Mouse (Mus musculus) thymus, postnatal 14 days (tissue): ENCODE data around the gene Piwil4.

Source experiments
- DNase-seq: peaks from one replicate; pipeline ENCODE4 v3.0.0; 2021

Gene Piwil4

DNA sequence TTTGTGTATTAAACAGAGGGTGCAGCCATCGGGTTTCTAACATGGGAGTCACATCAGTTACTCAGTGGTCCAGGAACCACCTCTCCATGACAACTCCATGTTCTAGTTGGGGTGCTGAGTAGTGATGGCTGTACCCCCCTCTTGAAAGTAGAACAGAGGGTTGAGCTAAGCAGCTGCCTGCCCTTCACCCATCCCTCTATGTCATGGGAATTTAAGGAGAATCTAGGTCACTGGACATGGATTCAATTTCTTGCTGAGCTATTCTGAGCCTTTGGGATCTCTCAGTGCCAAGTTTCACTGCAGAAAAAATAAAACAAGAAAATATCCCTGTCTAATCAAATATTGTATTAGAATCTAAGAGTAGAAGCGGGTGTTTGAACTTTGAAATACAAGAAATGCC, 76.9 kb downstream of the Piwil4 start:
- DNase-seq: no peak

DNA sequence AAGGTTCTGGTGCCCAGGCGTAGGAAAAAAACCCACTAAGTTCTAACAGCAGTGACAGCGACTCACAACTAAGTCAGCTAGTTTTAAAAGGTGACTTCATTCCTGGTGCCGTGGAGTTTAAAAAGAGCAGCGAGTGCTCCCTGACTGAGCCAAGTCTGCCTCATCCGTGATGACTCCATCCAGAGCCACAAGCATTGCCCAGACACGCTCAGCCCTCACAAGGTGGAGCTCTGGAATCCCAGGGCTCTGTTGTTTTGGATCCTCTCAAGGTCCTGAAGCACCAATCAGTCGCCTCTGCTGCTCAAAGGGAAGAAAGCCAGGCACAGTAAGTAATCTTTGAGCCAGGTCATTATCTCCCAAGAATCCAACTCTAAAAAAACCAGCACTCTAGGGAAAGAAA, 77.7 kb downstream of the Piwil4 start:
- no peak for DNase-seq

DNA sequence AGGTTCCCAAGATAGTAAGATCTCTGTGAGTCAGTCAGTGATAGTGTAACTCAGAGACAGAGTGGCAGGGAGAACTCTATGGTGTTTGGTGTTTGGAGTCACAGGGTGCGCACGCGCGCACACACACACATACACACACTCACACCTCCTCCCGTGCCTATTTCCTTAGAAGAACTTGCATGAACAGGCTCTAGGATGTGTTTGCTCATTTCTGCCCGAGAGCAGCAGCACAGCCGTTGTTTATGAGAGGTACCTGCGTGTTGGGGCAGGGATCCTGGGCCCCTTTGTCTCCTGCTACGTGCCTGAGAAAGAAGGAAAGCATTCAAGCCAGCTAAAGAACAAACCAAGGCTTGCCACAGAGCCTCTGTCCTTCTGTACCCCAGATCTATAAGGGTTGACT, 78.4 kb downstream of the Piwil4 start:
- DNase-seq: no peak

DNA sequence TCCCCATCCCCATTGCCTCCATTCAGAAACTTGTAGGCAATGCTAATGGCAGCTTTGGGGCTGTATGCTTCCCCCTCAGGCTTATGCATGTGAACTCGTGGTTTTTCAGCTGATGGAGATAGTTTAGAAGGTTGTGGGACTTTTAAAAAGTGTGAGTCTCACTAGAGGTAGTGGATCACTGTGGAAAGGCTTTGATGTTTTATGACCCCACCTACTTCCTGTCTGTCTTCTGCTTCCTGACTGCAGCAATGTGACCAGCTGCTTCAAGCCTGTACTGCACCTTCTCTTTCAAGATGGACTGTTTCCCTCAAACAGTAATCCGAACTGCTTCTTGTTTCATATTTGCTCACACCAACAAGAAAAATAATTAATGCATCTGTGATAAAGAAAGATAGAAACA, 82.6 kb downstream of the Piwil4 start:
- no peak for DNase-seq

DNA sequence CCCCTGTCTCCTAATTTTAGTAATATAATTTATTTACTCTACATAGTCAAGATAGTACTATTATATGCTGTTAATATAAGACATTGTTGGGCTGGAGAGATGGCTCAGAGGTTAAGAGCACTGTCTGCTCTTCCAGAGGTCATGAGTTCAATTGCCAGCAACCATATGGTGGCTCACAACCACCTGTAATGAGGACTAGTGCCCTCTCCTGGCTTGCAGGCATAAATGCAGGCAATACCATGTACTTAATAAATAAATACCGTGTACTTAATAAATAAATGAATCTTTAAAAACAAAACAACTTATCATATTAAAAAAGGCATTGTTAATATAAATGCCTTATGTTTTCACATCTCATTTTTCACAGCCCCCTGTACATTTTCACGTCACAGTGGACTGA, 86.5 kb downstream of the Piwil4 start:
- DNase-seq: no peak

DNA sequence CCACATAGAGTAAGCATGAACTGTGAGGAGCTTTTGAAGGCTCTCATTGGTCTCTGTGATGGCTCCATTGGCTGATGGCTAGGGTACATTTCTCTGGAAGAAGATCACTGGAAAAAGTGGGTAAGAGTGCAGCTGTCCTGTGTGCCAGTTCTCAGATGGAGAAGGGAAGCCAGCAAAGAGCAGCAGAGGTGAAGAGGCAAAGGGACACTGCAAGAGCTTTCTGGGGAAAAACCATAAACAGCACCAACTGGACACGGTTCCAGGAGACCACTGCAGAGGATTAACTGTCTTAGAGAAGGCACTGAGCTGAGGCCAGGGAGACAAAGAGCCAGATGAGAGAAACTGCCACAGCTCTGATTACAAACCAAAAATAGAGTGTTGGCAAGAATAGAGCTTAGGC, 87.8 kb downstream of the Piwil4 start:
- no peak for DNase-seq

DNA sequence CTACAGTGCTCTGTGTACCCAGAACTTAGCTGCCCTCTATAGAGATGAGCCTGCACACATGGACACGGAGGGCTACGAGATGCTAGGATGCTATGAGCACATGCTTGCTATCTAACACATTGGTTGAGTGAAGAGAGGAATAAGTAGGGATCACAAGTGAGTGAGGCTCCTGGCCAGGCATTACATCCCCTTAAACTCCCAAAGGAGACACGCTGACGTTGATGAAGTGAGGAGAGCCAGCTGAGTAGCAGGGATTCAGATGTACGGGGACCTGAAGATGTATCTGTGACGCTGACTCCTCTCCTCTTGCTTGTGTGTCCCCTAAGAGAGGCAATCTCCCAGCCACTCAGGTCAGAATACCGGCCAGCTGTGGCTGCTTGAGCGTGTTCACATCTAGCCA, 92.7 kb downstream of the Piwil4 start:
- no peak for DNase-seq

DNA sequence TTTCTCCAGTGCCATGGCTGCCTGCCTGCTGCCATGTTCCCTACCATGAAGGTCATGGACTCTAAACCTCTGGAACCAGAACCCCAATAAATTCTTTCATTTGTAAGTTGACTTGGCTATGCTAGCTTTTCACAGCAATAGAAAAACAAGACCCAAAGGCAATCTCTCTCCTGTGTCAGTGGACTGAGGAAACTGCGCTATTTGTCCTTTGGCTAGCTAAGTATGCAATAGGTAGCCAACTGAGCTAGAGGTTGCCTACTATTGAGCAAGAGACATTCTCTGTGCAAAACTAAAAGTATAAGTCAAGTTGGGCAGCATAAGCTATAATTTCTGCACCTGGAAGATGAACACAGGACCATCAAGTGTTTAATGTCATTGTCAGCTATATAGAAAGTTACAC, 93.9 kb downstream of the Piwil4 start:
- no peak for DNase-seq
